Mouse (Mus musculus) megakaryocyte, embryonic 14.5 days (primary cell): ENCODE results near the gene Hmgb1. TPM values are rescaled to one million over a fixed set of nuclear protein-coding genes. Genes with fewer than 3 reads are reported as not detected.

Experiments used
- H3K27me3 ChIP-seq: replicated peaks from 2 replicates; pipeline ENCODE3; 2012; ENCODE audit warnings: inconsistent platforms
- H3K36me3 ChIP-seq: replicated peaks from 2 replicates; pipeline ENCODE3; 2012; ENCODE audit warnings: low read length, inconsistent platforms, mixed read lengths
- H3K4me1 ChIP-seq: 2 replicates; pipeline ENCODE4 v1.6.1; 2012; ENCODE audit warnings: inconsistent platforms
- H3K4me3 ChIP-seq: replicated peaks from 2 replicates; pipeline ENCODE3; 2012; ENCODE audit warnings: moderate library complexity, mild to moderate bottlenecking, inconsistent platforms
- H3K9me3 ChIP-seq: 2 replicates; pipeline ENCODE4 v1.6.1; 2012; ENCODE audit warnings: inconsistent platforms
- FLI1 ChIP-seq: IDR thresholded peaks from 2 replicates; pipeline ENCODE4 v1.6.1; 2012; ENCODE audit warnings: low read length, inconsistent platforms, mixed read lengths
- GATA1 ChIP-seq: IDR thresholded peaks from 3 replicates; pipeline ENCODE4 v1.6.1; 2012; ENCODE audit warnings: mixed read lengths, low read length, inconsistent platforms, borderline replicate concordance
- polyA plus RNA-seq: library from polyadenylated mRNA; stranded (reverse); fragments of >175 nt; gene quantifications from 2 replicates; pipeline ENCODE4 v1.2.3, GENCODE M21; 2012; ENCODE audit warnings: low replicate concordance; ENCODE audit not compliant: insufficient read depth

Gene Hmgb1
- polyA plus RNA-seq, 1 experiment, result 484 TPM

DNA sequence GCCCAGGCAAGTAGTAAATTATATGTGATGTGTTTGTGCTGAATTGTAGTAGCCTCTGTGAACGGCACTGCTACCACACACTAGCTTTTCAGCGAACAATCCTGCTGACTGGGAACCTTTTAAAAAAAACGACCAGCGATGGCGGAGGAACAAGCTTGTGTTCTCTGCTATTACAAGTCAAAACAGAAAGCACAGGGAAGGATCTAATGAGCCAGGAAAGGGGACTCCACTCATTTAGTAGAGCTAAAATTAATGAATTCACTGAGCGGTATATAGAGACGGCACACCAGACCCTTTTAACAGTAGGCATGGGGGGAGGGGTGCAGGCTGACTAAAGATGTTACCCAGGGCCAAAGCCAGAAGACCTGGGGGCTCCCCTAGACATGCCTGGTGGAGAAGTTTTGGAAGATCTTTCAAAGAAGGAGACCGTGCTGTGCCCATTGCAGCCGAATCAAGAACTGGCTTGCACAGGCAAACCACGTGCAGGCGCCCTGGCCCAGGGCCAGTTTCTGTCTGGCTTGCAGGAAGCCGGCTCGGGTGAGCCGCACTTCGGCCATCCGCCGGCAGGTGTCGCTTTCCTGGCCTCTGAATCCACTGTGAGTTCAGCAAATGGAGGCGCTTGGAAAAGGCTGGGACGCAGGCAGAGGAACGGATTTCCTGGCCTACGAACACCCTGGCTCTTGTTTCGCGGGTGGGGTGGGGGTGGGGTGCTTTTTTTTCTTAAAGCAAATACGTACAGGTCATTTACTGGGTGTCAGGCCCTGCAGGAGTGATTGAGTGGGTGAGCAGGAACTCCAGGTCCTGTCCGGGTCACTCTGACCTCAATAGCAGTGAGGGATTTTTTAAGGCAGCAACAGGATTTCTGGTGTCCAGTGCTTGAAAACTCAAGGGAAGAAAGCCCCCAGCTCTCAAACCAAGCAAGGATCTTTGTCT is 177.7 kb downstream of the Hmgb1 start:
- Histone ChIP-seq H3K36me3 (no peaks in the 10 kb centered on the region), H3K9me3 (0 out of 2 replicates have a peak, but pooled peaks cover 1% of the 10 kb centered on the region), H3K4me1 (peaks cover 30% of the 10 kb centered on the region), H3K27me3 (no peaks in the 10 kb centered on the region), H3K4me3 (peak overlapping the region; percentile 81)
- no peak for TF ChIP-seq GATA1
- no peak for TF ChIP-seq FLI1

DNA sequence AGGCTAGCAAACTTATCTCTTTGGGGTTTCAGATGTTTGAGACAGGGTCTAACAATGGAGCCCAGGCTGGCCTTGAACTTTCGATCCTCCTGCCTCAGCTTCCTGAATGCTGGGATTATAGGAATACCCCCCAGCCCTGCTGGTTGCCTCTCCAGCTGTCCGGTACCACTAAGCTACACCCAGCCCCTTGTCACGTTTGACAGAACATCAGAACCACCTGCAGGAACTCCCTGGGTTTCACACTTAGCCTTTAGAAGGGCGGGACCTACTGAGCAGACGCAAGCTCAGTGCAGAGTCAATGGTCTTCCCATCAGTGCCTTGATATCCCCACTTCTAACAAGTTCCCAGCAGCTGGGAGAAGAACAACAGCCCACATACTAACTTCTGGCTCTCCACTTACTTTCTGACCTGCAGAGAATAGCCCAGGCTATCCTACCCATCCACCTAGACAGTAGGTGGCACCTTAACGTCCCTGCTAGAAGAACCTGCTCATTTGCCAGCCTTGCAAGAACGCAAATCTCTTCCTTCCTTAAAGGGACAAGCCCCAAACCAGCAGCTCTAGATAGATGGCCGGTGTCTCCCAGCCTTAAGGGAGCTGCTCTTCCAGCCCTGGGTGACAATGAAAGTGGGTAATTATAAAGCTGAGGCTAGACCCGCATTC is 178.5 kb downstream of the Hmgb1 start:
- H3K36me3 ChIP-seq, result no peaks in the 10 kb centered on the region
- H3K4me3 ChIP-seq, result no peak overlapping the region
- no peaks in the 10 kb centered on the region for H3K27me3 ChIP-seq
- peaks cover 4% of the 10 kb centered on the region; the same call in 1 of the 2 replicates for H3K9me3 ChIP-seq
- H3K4me1 ChIP-seq, result peaks cover 26% of the 10 kb centered on the region
- TF ChIP-seq FLI1 (no peak), GATA1 (no peak)

DNA sequence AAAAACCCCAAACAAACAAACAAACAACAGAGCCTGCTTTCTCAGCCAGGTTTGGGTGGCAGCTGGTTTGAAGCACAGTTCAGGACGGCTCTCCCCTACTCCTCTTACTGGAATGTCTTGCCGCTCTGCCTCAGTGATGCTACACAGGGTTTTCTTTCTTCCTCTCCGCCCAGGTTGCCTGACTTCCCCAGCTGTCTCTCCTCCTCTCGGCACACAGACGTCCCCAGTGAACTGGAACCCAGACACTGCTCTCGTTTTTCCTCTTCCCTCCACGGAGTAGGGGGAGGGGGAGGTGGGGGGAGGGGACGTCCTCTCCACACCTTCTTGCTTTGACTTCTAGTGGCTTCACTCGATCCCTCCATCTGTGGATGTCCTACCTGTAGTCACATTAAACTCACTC is 179.2 kb downstream of the Hmgb1 start:
- Histone ChIP-seq H3K4me3 (no peak overlapping the region), H3K27me3 (no peaks in the 10 kb centered on the region), H3K4me1 (peaks cover 26% of the 10 kb centered on the region), H3K36me3 (no peaks in the 10 kb centered on the region), H3K9me3 (peaks cover 4% of the 10 kb centered on the region; the same call in 1 of the 2 replicates)
- no peak for TF ChIP-seq FLI1
- no peak for TF ChIP-seq GATA1

DNA sequence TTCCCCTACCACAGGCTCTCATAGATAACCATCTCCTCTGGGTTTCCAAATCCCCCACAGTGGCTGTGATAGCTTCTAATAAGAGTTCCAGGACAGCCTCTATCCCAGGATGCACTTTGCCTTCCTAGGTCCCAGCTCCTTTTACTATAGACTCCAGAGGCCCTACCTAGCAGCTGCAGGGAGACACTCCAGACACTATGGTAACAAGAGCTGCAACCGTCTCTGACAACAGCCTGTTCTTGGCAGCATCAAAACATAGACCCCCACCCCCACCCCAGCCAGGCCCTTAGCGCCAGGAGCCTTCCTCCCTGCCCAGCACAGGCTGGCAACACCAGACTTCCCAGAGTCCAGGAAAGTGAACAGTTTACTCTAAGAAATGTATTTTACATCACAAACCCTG is 181.2 kb downstream of the Hmgb1 start:
- no peak for TF ChIP-seq GATA1
- TF ChIP-seq FLI1, result no peak
- H3K4me1 ChIP-seq, result peaks cover 30% of the 10 kb centered on the region
- H3K4me3 ChIP-seq, result no peak overlapping the region
- H3K27me3 ChIP-seq, result no peaks in the 10 kb centered on the region
- peaks cover 4% of the 10 kb centered on the region; the same call in 1 of the 2 replicates for H3K9me3 ChIP-seq
- H3K36me3 ChIP-seq, result no peaks in the 10 kb centered on the region

DNA sequence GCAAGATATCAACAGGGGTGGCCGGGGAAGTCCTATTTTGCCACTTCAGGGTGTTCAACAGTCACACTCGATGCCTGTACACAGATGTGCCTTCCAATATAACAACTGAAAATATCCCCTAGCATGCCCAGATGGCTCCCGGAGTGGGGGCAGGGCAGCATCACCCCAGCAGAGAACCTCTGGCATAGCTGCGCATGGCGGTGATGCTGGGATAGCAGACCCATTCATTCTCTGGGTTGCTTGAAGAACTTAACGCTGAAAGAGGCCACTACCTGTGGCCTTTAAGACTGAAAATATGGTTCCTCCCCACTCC is 181.5 kb downstream of the Hmgb1 start:
- H3K4me1 ChIP-seq, result peaks cover 30% of the 10 kb centered on the region
- no peaks in the 10 kb centered on the region for H3K36me3 ChIP-seq

DNA sequence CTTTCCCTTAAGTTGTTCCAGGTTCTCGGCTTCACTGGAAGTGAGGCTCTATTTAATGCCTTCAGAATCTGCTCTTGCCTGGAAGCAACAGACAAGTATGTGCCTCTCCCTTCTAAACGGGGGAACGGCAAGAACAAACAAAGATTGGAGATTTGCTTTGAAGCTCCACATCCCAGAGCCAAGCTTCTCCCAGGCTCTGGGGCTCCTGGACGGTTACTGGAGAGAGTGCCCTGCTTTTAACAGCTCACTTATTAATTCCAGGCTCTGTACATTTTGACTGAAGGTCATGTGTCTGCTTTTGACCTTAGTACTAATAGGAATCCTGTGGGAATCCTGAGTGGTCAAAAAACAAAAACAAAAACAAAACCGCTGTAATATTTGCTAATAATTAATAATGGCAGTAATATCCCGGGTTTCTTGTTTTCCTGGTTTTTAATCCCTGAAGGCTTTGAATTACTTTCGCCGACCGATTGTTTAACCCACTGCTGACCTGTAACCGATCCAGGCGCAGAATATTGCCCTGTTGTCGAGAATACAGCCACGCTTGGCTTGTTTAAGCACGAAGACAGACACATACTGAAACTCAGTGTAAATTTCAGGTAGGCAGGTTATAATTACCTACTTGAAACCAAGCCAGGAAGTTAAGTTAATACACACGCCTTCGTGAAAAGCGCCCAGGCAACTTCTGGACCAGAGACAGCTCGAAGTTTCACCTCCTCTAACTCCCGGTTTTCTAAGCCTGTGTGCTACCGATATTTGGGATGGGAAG is 182.1 kb downstream of the Hmgb1 start:
- no peaks in the 10 kb centered on the region for H3K36me3 ChIP-seq
- TF ChIP-seq GATA1, result no peak
- no peak for TF ChIP-seq FLI1
- peaks cover 4% of the 10 kb centered on the region; the same call in 1 of the 2 replicates for H3K9me3 ChIP-seq
- H3K4me3 ChIP-seq, result no peak overlapping the region
- peaks cover 27% of the 10 kb centered on the region for H3K4me1 ChIP-seq
- H3K27me3 ChIP-seq, result no peaks in the 10 kb centered on the region

More for the DNA sequence above, 181.5 kb downstream of the Hmgb1 start:
- TF ChIP-seq GATA1, result no peak
- H3K4me3 ChIP-seq, result no peak overlapping the region
- H3K9me3 ChIP-seq, result peaks cover 4% of the 10 kb centered on the region; the same call in 1 of the 2 replicates
- no peaks in the 10 kb centered on the region for H3K27me3 ChIP-seq

DNA sequence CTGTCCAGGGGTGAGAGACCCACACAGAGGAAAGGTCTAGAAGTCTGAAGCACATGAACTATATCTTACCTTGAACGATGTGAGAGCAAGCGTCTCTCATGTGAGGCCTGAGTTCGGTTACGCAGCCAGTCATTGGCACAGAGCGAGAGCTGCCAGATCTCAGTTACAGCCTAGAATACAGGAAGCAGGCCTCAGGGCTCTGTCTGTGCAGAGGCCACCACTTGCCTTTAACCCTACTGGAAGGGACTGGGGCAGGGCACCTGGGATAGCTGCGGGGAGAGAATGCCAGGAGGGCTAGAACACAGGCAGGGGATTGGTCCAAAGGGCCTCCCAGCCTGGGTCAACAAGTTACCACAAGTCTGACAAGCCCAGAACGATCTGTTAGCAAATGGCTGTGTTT is 184.5 kb downstream of the Hmgb1 start:
- Histone ChIP-seq H3K27me3 (peaks cover 2% of the 10 kb centered on the region), H3K9me3 (peaks cover 4% of the 10 kb centered on the region; the same call in 1 of the 2 replicates), H3K4me3 (no peak overlapping the region), H3K36me3 (no peaks in the 10 kb centered on the region), H3K4me1 (peaks cover 9% of the 10 kb centered on the region)
- TF ChIP-seq GATA1 (no peak), FLI1 (no peak)

DNA sequence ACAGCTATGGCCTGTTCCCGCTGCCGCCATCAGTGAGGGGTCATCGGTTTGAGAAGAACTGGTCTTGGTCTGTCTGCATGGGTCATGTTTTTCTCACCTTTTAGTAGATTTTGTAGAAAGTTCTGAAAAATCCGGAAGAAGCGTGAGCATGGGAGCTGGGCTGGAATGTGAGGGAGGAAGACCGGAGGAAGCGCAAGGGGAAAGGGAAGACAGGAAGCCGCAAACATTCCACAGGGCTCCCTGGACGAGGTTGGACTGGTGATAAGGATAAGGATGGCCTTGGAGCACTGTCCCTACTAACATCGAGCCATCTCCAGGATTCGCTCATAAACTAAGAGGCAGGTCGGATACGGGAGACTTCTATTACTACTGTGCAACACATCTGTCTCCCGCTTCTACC is 185.8 kb downstream of the Hmgb1 start:
- no peak for TF ChIP-seq GATA1
- TF ChIP-seq FLI1, result no peak
- Histone ChIP-seq H3K27me3 (peaks cover 2% of the 10 kb centered on the region), H3K4me1 (peaks cover 15% of the 10 kb centered on the region), H3K36me3 (no peaks in the 10 kb centered on the region), H3K9me3 (peaks cover 7% of the 10 kb centered on the region), H3K4me3 (no peak overlapping the region)

DNA sequence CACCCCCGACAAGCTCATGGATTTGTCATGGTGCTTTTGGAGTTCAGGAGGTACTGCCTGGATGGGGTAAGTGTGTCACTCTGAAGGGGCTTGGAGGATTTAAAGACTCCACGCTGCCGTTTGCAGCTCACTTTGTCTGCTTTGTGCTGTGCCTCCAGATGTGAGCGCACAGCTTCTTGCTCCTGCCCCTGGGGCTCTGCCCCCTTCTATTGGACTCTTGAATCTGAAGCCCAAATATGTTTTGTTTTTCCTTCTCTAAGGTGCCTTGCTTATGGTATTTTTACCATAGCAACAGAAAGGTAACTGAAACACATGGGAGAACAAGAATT is 187.6 kb downstream of the Hmgb1 start:
- Histone ChIP-seq H3K4me3 (no peak overlapping the region), H3K9me3 (peaks cover 19% of the 10 kb centered on the region), H3K4me1 (peaks cover 16% of the 10 kb centered on the region), H3K27me3 (peaks cover 2% of the 10 kb centered on the region), H3K36me3 (no peaks in the 10 kb centered on the region)
- TF ChIP-seq FLI1 (no peak), GATA1 (no peak)

Other genes starting within 250 kb of the Hmgb1 start
- not detected in 2 replicates for gene Gm42791, start 189.3 kb downstream of the Hmgb1 start, polyA plus RNA-seq
- 0.91 TPM in 1 of 2 replicates, not detected in the other for gene Uspl1, start 139 bp downstream of the Hmgb1 start, polyA plus RNA-seq
- 15.7 and 31.2 TPM in 2 replicates for gene Alox5ap, start 80.3 kb upstream of the Hmgb1 start, polyA plus RNA-seq
- not detected in 2 replicates for gene Medag, start 227.3 kb upstream of the Hmgb1 start, polyA plus RNA-seq